Mouse (Mus musculus) testis, adult 2 months (tissue): ENCODE results near the gene Slc25a25.

Experiments
- CTCF ChIP-seq: fragments of 200-500 bp; IDR thresholded peaks from 2 replicates; pipeline ENCODE4 v1.5.1; 2012; ENCODE audit warnings: low read depth, mild to moderate bottlenecking, inconsistent platforms, low read length, moderate library complexity; ENCODE audit not compliant: control insufficient read depth, insufficient read depth, insufficient replicate concordance
- POLR2A ChIP-seq: fragments of 200-500 bp; IDR thresholded peaks from 2 replicates; pipeline ENCODE4 v1.6.1; 2012; ENCODE audit warnings: low read depth, mild to moderate bottlenecking, inconsistent platforms, low read length, moderate library complexity; ENCODE audit not compliant: control insufficient read depth

DNA sequence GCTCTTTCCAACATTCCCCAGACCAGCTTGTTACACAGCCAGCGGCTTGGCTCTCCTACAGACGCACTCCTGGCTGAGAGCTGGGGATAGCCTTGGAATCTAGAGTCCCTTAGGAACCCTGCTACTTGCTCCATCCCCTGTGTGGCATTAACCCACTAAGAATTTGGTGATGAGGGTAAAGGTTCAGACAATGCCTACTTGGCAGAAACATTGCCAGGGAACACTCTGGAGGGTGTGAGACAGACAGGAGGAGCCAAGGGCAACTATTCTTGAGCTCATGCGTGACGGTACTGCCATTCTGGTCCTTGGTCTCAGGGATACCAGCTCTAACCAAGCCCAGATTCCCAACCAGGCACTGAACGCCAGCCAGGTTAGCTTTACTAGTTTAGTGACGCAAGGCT is 29.4 kb downstream of the Slc25a25 start:
- TF ChIP-seq CTCF (no peak), POLR2A (no peak)
